Mouse (Mus musculus): ENCODE results near the gene Il16. TPM values are rescaled to one million over a fixed set of nuclear protein-coding genes. Genes with fewer than 3 reads are reported as not detected.

The Il16 gene
- polyA plus RNA-seq, 1 experiment from 2014 or later = 1.1 TPM

GRCm38 (mm10) chr7:83631073-83631827 is 114.3 kb downstream of the Il16 start:
- Histone ChIP-seq H3K4me3 (peak overlapping the region; percentile 71), H3K9me3 (no peaks in the 10 kb centered on the region), H3K27me3 (ENCODE audit: insufficient read depth, poor library complexity, severe bottlenecking) (no peaks in the 10 kb centered on the region), H3K36me3 (peaks cover 1% of the 10 kb centered on the region; the same call in 1 of the 2 replicates), H3K27ac (peak overlapping the region; percentile 88), H3K4me1 (replicated peaks) (peaks cover 23% of the 10 kb centered on the region)
- no peak for DNase-seq (ENCODE audit: low spot score)
- 21% methylated on average over 11 of the region's 11 CpGs for WGBS

- no peaks in the 10 kb centered on the region for H3K27me3 ChIP-seq (ENCODE audit: insufficient read depth, poor library complexity, severe bottlenecking)
- no peak for DNase-seq (ENCODE audit: low spot score)
- 88% methylated on average over 4 of the region's 4 CpGs for WGBS
Measured at GRCm38 (mm10) chr7:83627369-83627768, 118.2 kb downstream of the Il16 start.

GRCm38 (mm10) chr7:83626557-83627257 is 118.8 kb downstream of the Il16 start:
- H3K9me3 ChIP-seq = no peaks in the 10 kb centered on the region
- H3K27ac ChIP-seq = no peak overlapping the region
- no peaks in the 10 kb centered on the region for H3K27me3 ChIP-seq (ENCODE audit: insufficient read depth, poor library complexity, severe bottlenecking)
- peaks cover 10% of the 10 kb centered on the region for H3K4me1 ChIP-seq (replicated peaks)
- no peak overlapping the region for H3K4me3 ChIP-seq
- no peaks in the 10 kb centered on the region for H3K36me3 ChIP-seq
- WGBS = 93% methylated on average over 8 of the region's 8 CpGs
- no peak for DNase-seq (ENCODE audit: low spot score)

More at GRCm38 (mm10) chr7:83627369-83627768, 118.2 kb downstream of the Il16 start:
- peaks cover 11% of the 10 kb centered on the region for H3K4me1 ChIP-seq (replicated peaks)
- H3K36me3 ChIP-seq = no peaks in the 10 kb centered on the region
- no peak overlapping the region for H3K27ac ChIP-seq
- no peaks in the 10 kb centered on the region for H3K9me3 ChIP-seq
- no peak overlapping the region for H3K4me3 ChIP-seq

- H3K4me3 ChIP-seq = no peak overlapping the region
- H3K4me1 ChIP-seq (replicated peaks) = no peaks in the 10 kb centered on the region
- 83% methylated on average over 1 of the region's 1 CpGs for WGBS
- H3K9me3 ChIP-seq = no peaks in the 10 kb centered on the region
- DNase-seq (ENCODE audit: low spot score) = no peak
- H3K36me3 ChIP-seq = no peaks in the 10 kb centered on the region
- H3K27me3 ChIP-seq (ENCODE audit: insufficient read depth, poor library complexity, severe bottlenecking) = no peaks in the 10 kb centered on the region
- H3K27ac ChIP-seq = no peak overlapping the region
Measured at GRCm38 (mm10) chr7:83624065-83624464, 121.5 kb downstream of the Il16 start.

GRCm38 (mm10) chr7:83622582-83622981 is 122.9 kb downstream of the Il16 start:
- no peaks in the 10 kb centered on the region for H3K27me3 ChIP-seq (ENCODE audit: insufficient read depth, poor library complexity, severe bottlenecking)
- 91% methylated on average over 6 of the region's 6 CpGs for WGBS
- no peak for DNase-seq (ENCODE audit: low spot score)

GRCm38 (mm10) chr7:83618709-83619108 is 126.8 kb downstream of the Il16 start:
- H3K4me1 ChIP-seq (replicated peaks) = no peaks in the 10 kb centered on the region

More at GRCm38 (mm10) chr7:83622582-83622981, 122.9 kb downstream of the Il16 start:
- H3K36me3 ChIP-seq = no peaks in the 10 kb centered on the region
- no peak overlapping the region for H3K27ac ChIP-seq
- H3K4me3 ChIP-seq = no peak overlapping the region
- no peaks in the 10 kb centered on the region for H3K4me1 ChIP-seq (replicated peaks)
- no peaks in the 10 kb centered on the region for H3K9me3 ChIP-seq

GRCm38 (mm10) chr7:83616268-83616667 is 129.3 kb downstream of the Il16 start:
- Histone ChIP-seq H3K27me3 (ENCODE audit: insufficient read depth, poor library complexity, severe bottlenecking) (no peaks in the 10 kb centered on the region), H3K4me1 (replicated peaks) (no peaks in the 10 kb centered on the region), H3K36me3 (no peaks in the 10 kb centered on the region), H3K9me3 (no peaks in the 10 kb centered on the region), H3K27ac (no peak overlapping the region), H3K4me3 (no peak overlapping the region)
- 93% methylated on average over 3 of the region's 3 CpGs for WGBS
- DNase-seq (ENCODE audit: low spot score) = no peak

More at GRCm38 (mm10) chr7:83618709-83619108, 126.8 kb downstream of the Il16 start:
- no peak overlapping the region for H3K27ac ChIP-seq
- H3K36me3 ChIP-seq = no peaks in the 10 kb centered on the region
- no peaks in the 10 kb centered on the region for H3K9me3 ChIP-seq
- no peak overlapping the region for H3K4me3 ChIP-seq
- H3K27me3 ChIP-seq (ENCODE audit: insufficient read depth, poor library complexity, severe bottlenecking) = no peaks in the 10 kb centered on the region
- no peak for DNase-seq (ENCODE audit: low spot score)
- WGBS = 89% methylated on average over 1 of the region's 1 CpGs

- Histone ChIP-seq H3K36me3 (no peaks in the 10 kb centered on the region), H3K27me3 (ENCODE audit: insufficient read depth, poor library complexity, severe bottlenecking) (no peaks in the 10 kb centered on the region), H3K27ac (no peak overlapping the region), H3K4me3 (no peak overlapping the region), H3K9me3 (no peaks in the 10 kb centered on the region), H3K4me1 (replicated peaks) (no peaks in the 10 kb centered on the region)
- DNase-seq (ENCODE audit: low spot score) = no peak
- 93% methylated on average over 8 of the region's 8 CpGs for whole genome bisulfite sequencing
Measured at GRCm38 (mm10) chr7:83615815-83616214, 129.7 kb downstream of the Il16 start.

- DNase-seq (ENCODE audit: low spot score) = no peak
- Histone ChIP-seq H3K4me1 (replicated peaks) (no peaks in the 10 kb centered on the region), H3K36me3 (no peaks in the 10 kb centered on the region), H3K4me3 (no peak overlapping the region), H3K27me3 (ENCODE audit: insufficient read depth, poor library complexity, severe bottlenecking) (no peaks in the 10 kb centered on the region), H3K9me3 (no peaks in the 10 kb centered on the region), H3K27ac (no peak overlapping the region)
- WGBS = 92% methylated on average over 3 of the region's 3 CpGs
Measured at GRCm38 (mm10) chr7:83615272-83615671, 130.3 kb downstream of the Il16 start.

GRCm38 (mm10) chr7:83611886-83612285 is 133.6 kb downstream of the Il16 start:
- H3K4me1 ChIP-seq (replicated peaks) = no peaks in the 10 kb centered on the region
- H3K4me3 ChIP-seq = no peak overlapping the region
- WGBS = 97% methylated on average over 1 of the region's 1 CpGs
- no peaks in the 10 kb centered on the region for H3K27me3 ChIP-seq (ENCODE audit: insufficient read depth, poor library complexity, severe bottlenecking)
- H3K36me3 ChIP-seq = no peaks in the 10 kb centered on the region
- H3K27ac ChIP-seq = no peak overlapping the region
- H3K9me3 ChIP-seq = no peaks in the 10 kb centered on the region
- no peak for DNase-seq (ENCODE audit: low spot score)

- 95% methylated on average over 4 of the region's 4 CpGs for WGBS
- Histone ChIP-seq H3K4me1 (replicated peaks) (no peaks in the 10 kb centered on the region), H3K27me3 (ENCODE audit: insufficient read depth, poor library complexity, severe bottlenecking) (no peaks in the 10 kb centered on the region), H3K27ac (no peak overlapping the region), H3K4me3 (no peak overlapping the region), H3K36me3 (no peaks in the 10 kb centered on the region), H3K9me3 (no peaks in the 10 kb centered on the region)
- no peak for DNase-seq (ENCODE audit: low spot score)
Measured at GRCm38 (mm10) chr7:83609891-83610290, 135.6 kb downstream of the Il16 start.

GRCm38 (mm10) chr7:83606796-83607195 is 138.7 kb downstream of the Il16 start:
- no peaks in the 10 kb centered on the region for H3K27me3 ChIP-seq (ENCODE audit: insufficient read depth, poor library complexity, severe bottlenecking)
- H3K36me3 ChIP-seq = no peaks in the 10 kb centered on the region
- H3K27ac ChIP-seq = no peak overlapping the region
- H3K4me1 ChIP-seq (replicated peaks) = no peaks in the 10 kb centered on the region
- DNase-seq (ENCODE audit: low spot score) = no peak
- H3K9me3 ChIP-seq = no peaks in the 10 kb centered on the region
- H3K4me3 ChIP-seq = no peak overlapping the region
- 98% methylated on average over 2 of the region's 2 CpGs for WGBS
